Mouse (Mus musculus) brain, embryonic 18.5 days (tissue): ENCODE measurements around the gene Cux2.

Experiments
- DNase-seq: peaks from one replicate; pipeline ENCODE4 v3.0.0-alpha.2; 2012; ENCODE audit warnings: low read depth, low spot score

The Cux2 gene

DNA sequence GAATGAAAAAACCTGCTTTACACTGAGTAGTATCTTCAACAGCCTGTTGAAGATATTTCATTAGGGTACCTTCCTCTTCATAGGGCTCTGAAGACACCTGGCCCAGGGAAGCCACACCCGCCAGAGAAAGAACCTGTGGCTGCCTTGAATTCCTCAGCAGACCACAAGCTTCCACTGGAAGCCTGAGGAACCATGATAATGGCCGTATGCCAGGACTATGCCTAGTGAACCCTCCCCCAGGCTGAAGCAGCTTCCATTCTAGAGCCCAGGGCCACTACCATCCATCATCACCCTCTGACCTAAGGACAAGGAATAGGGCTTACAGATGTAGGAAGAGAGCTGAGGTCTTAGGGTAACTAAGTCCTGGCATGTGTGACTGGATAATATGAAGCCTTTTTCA is 229.7 kb downstream of the Cux2 start:
- DNase-seq = no peak

- no peak for DNase-seq
Observed at GRCm38 (mm10) chr5:121819559-121819958, 230.3 kb downstream of the Cux2 start.

GRCm38 (mm10) chr5:121818862-121819261 is 231.0 kb downstream of the Cux2 start:
- no peak for DNase-seq

DNA sequence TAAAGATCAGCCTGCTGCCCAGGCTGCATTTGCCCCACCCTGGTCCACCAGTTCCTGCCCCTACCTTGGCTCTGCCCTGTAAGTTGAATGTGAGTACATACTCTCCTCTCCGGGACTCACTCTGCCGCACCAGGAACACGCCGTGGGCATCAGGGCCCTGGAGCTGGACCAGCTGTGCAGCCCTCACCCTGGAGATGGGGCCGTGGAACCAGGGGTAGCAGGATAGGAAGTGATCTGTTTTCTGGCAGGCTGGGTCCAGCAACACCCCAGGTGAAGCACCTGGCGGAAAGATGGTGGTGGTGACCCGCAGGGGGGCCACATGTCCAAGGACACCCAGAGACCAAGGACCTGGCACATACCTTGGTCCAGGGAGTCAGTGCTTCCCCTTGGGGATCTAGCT is 231.5 kb downstream of the Cux2 start:
- DNase-seq = no peak

GRCm38 (mm10) chr5:121817551-121817950 is 232.4 kb downstream of the Cux2 start:
- DNase-seq = no peak

DNA sequence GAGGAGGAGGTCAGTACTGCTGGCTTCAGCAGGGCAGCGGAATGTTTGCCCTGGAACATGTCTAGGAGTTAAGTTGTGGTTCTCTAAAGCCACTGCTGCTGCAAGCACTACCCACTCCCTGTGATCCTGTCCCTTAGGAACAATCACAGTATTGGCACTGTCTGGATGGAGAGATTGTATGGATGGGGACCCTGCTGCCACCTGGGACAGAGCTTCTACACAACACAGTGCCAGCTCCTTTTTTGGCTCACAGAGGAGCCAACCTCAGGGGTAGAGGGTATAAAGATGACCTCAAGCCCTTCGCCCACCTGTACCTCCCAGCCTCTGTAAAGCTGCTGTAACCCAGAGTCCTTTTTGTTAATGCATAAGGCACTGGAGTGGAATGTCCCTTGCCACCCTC is 233.3 kb downstream of the Cux2 start:
- no peak for DNase-seq

- no peak for DNase-seq
Observed at GRCm38 (mm10) chr5:121815867-121816380, 234.0 kb downstream of the Cux2 start.

DNA sequence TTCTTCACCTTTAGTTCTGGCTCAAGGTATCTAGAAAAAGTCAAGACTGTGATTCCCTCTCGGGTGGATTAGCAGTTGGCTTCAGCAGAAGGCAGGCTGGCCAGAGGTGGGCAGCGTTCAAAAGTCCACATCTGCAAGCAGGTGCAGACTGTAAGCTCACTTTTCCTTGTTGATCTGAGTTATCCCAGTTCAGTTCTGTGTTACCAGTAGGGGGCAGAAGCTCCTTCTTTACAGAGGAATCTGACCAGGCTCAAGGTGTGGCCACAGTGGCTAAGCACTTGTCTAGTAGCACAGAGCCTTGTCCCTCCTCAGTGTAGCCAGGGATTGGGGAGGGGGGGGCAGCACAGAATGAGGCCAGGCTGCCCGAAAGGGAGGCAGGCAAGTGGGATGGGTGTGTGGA is 234.8 kb downstream of the Cux2 start:
- DNase-seq = no peak

- DNase-seq = no peak
Observed at GRCm38 (mm10) chr5:121813744-121814143, 236.2 kb downstream of the Cux2 start.

- DNase-seq = no peak
Observed at GRCm38 (mm10) chr5:121812526-121813243, 237.2 kb downstream of the Cux2 start.

- no peak for DNase-seq
Observed at GRCm38 (mm10) chr5:121811485-121811931, 238.4 kb downstream of the Cux2 start.

- no peak for DNase-seq
Observed at GRCm38 (mm10) chr5:121810331-121811151, 239.4 kb downstream of the Cux2 start.

DNA sequence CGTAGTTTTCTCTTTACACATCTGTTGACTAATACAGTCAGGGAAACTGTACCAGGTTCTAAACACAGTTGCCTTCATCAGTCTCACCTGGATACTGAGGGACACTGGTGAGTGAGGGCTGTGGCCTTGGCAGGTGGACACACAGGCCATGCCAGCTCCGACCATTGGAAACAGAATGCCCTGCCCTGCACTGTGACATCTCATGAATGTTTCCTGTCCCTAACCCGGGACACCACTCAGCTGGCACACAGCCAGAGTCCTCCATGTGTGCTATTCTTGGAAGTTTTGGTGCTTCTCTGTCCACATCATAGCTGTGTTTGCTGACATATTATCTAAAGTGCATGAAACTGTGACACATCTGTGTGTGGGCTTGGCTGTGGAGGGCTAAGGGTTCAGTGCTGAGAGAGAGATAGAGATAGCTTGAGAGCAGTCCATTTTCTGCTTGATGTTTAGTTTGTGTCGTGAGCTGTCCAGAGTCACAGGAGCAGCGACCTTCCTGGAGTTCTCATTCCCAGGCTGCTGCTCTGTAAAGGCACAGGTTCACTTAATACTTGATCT is 240.2 kb downstream of the Cux2 start:
- DNase-seq = no peak

DNA sequence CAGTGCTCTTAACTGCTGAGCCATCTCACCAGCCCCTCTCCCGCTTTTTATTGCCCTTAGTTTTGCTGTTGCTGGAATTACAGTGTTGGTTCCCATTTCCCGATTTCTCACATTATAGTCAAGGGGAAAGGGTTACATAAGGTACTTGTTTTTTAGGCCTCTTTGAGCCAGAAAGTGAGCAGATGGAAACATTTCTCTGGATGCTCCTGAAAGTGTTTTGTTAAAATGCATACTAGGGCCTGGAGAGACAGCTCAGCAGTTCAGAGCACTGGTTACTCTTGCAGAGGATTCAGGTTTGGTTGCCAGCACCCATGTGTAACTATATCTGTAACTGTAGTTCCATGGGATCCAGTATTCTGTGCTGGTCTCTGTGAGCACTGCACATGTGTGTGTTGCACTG is 241.7 kb downstream of the Cux2 start:
- no peak for DNase-seq

DNA sequence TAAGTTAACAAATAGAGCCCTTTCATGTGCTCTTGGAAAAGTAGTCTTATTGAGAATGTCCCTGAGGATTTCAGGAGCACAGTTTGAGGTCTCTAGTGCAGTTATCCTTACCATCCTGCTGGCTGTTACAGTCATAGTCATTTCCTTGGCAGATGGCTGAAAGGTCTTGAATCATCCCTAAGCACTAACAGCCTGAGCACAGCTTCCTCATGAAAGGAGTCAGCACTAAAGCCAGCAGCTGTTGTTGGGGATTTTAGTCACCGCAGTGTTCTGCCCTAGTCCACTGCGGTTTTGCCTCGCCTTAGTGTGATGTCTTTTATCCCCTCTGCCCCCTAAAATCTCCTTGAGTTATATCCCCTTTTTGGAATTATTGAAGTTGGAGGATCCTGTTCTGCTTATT is 242.7 kb downstream of the Cux2 start:
- DNase-seq = no peak
